ENCODE assay signal across 11 mouse cellular contexts in genomic region chr9:67153333-67153732, GRCm38 (mm10).
"Had no signal": no experiment of that assay in that cellular context is flagged by ENCODE, and none has a peak within 500 bp of the region (broad histone marks: within the 10 kb centered on the region; RNA-seq: fewer than 3 reads in every experiment).

No protein-coding gene starts in this region.

- H3K27me3 ChIP-seq: liver, embryonic 15.5 days; midbrain, embryonic 13.5 days had no signal

- H3K9ac ChIP-seq: liver, embryonic 15.5 days; lung, embryonic 14.5 days; midbrain, embryonic 13.5 days had no signal

- H3K4me2 ChIP-seq: liver, embryonic 11.5 days; liver, embryonic 15.5 days; lung, embryonic 14.5 days; midbrain, embryonic 13.5 days had no signal

- H3K4me3 ChIP-seq: limb, embryonic 10.5 days; liver, embryonic 15.5 days; midbrain, embryonic 13.5 days had no signal

- H3K4me1 ChIP-seq: limb, embryonic 10.5 days; liver, embryonic 15.5 days; midbrain, embryonic 13.5 days had no signal

- H3K9me3 ChIP-seq: limb, embryonic 10.5 days; liver, embryonic 15.5 days; midbrain, embryonic 13.5 days had no signal

- ATAC-seq: midbrain, embryonic 13.5 days had no signal

- H3K36me3 ChIP-seq: limb, embryonic 10.5 days; liver, embryonic 15.5 days; midbrain, embryonic 13.5 days had no signal

- H3K27ac ChIP-seq: kidney, postnatal 0 days; limb, embryonic 10.5 days; liver, embryonic 15.5 days; midbrain, embryonic 13.5 days had no signal

- DNase-seq: kidney, adult 11 months; lung, postnatal 36 days; right cerebral cortex, postnatal 14 days; thymus, adult 18-20 months; thymus, postnatal 14 days had no signal
